Mouse (Mus musculus) heart, postnatal 10 days (tissue): ENCODE data around the gene Ssh2. TPM values are rescaled to one million over a fixed set of nuclear protein-coding genes. Genes with fewer than 3 reads are reported as not detected.
A peak's percentile ranks its signal among the peaks of the same experiment; 100 is the strongest.

Source experiments
- DNase-seq, 2 experiments: peaks; one replicate each; pipeline ENCODE4 v3.0.0; 2021
- intact Hi-C: fragments of 180-260 bp; cut with DNase I; formaldehyde crosslinking; loops from one replicate; pipeline ENCODE4 v1.15.1; 2025
- total RNA-seq, 2 experiments: library from RNA; stranded (reverse); gene quantifications; 2 replicates each; pipeline ENCODE4 v1.2.3; 2021

Gene Ssh2
- total RNA-seq, 2 experiments from 2014 or later: 97.0 to 97.2 TPM

GRCm38 (mm10) chr11:77449224-77449623, 233.1 kb downstream of the Ssh2 start:
- intact Hi-C loops: loop anchor here (5.0 kb wide), 2 partner anchors 232 to 347 kb away; partner anchors contain the start of gene Ssh2

GRCm38 (mm10) chr11:77451670-77452069, 235.6 kb downstream of the Ssh2 start:
- DNase-seq: no peak
- intact Hi-C loops: no loop called here

More at GRCm38 (mm10) chr11:77449224-77449623, 233.1 kb downstream of the Ssh2 start:
- no peak for DNase-seq

DNA sequence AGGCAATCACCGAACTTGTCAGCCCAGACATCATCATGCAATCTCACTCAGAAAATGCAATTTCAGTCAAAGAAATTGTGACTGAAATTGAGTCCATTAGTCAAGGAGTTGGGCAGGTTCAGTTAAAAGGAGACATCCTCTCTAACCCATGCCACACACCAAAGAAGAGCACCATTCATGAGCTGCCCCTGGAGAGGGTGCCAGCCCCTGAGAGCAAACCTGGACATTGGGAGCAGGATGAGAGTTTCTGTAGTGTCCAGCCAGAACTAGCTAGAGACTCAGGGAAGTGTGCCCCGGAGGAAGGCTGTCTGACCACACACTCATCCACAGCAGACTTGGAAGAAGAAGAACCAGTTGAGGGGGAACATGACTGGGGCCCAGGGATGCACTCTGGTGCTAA, 237.3 kb downstream of the Ssh2 start:
- DNase-seq: no peak
- intact Hi-C loops: no loop called here

- DNase-seq: no peak
- intact Hi-C loops: no loop called here
These were observed 239.9 kb downstream of the Ssh2 start for GRCm38 (mm10) chr11:77455770-77456510.

DNA sequence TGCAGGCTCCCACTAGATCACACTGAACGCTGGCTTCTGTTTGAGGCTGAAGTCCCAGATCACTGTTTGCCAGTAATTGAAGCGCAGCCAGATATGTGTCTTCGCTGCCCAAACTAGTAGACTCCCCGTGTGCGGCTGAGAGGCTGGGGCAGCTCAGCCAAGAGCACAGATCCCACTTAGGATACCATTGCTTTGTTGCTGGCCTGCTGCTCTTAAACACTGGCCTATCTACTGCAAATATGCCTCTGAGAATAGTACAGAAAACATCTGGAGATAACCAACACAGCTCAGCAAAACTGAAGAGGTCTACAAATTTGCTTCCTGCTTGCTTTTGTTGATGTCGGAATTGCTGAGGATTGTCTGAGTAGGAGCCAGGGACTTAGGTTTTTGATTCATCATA, 240.8 kb downstream of the Ssh2 start:
- intact Hi-C loops: no loop called here
- peak; percentile 76 to 80 for DNase-seq

DNA sequence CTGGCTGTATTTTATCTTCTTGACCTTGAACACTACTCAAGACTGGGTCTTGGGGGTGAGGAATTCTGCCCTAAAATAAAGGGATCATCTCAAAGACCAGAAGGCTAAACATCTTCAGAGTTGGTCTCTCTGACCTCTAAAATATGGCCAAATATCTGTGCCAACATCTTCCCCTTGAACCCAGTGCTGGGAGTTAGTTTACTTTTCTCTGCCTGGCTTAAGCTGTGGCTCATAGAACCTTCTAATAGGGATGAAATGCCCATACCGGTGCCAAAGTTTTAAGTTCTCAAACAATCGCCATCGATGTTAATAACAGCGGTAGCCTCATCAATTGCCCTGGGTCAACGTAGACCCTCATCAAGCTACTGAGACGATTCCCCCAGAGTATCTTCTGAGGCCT, 245.8 kb downstream of the Ssh2 start:
- intact Hi-C loops: no loop called here
- DNase-seq: no peak

DNA sequence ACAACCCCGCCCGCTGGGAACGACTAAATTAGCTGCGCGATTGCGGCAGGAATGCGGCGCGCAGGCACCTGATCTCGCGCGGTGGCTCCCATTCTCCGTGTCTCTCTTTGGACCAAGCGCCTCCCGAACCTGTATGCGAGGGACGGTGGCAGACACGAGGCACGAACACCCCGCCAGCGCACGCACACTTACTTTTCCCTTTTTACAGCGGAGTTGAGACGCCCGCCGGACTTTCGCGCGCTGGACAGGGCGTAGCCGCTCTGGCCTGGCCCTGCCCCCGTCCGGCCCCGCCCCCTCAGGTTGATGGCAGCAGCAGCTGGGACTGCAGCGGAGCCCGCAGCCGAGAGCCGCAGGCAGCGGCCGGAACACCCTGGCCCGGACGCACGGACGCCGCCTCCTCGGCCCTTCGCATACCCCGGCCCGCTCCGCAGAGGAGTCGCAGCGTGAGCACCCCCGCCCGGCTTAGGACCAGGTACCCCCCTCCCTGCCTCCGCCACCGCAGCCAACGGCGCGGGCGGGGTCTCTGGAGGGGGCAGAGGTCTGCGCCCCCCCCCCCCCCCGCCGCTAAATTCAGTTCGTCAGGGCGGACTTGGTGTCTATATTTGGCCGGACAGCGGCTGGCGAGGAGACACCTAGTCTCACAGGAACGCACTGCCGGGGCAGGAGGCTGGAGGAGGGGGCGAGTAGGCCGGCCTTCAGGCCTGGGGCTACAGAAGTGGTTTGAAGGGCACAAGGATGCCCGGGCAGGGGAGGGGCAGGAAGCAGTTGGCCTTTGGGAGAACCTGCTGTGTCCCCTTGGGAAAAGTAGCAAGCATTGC, 246.4 kb downstream of the Ssh2 start, which contains the start of gene Coro6:
Coro6 (plus strand) TSS at position 129 of the 818 bp plus-strand sequence.
- DNase-seq: peak; percentile 88
- intact Hi-C loops: no loop called here

GRCm38 (mm10) chr11:77463101-77463445, 247.0 kb downstream of the Ssh2 start:
- intact Hi-C loops: no loop called here
- no peak for DNase-seq

DNA sequence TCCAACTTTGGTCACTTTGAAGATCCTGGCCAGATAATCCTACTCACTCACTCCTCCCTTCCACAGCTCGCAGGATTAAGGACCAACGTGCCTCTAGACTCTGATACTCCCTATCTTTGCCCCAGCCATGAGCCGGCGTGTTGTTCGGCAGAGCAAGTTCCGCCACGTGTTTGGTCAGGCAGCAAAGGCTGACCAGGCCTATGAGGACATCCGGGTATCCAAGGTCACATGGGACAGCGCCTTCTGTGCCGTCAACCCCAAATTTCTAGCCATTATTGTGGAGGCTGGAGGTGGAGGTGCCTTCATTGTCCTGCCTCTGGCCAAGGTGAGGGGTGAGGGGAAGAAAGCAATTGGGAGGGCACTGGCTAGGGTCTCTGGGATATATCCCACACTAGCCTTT, 247.7 kb downstream of the Ssh2 start:
- DNase-seq: peak in 1 of 2 experiments; percentile 46
- intact Hi-C loops: loop anchor here (2.0 kb wide), 1 partner anchor 23 kb away; no protein-coding TSS in a partner anchor

- peak; percentile 68 to 77 for DNase-seq
- intact Hi-C loops: loop anchor here (2.0 to 5.0 kb wide), 3 partner anchors 22 to 247 kb away; partner anchors contain the start of gene Ssh2
These were observed 248.6 kb downstream of the Ssh2 start for GRCm38 (mm10) chr11:77464684-77465083.

DNA sequence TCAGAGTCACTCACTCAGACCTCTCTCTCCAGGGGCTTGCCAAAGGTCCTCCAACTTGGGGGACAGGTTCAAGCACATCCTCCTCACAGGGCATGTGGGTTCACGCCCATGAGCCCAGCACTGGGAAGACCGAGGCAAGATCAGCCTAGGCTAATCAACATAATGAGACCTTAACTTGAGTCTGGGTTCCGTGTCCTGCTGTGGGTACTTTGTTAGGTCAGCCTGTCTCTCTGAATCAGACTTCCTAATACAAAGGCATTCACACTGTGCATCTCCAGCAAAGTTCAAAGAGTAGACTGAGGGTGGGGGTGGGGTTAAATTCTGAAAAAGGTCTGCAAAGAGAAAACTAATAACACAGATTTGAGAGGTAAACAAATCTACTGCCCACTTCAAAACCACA, 249.0 kb downstream of the Ssh2 start:
- intact Hi-C loops: loop anchor here (2.0 to 5.0 kb wide), 3 partner anchors 22 to 248 kb away; partner anchors contain the start of gene Ssh2
- DNase-seq: no peak

DNA sequence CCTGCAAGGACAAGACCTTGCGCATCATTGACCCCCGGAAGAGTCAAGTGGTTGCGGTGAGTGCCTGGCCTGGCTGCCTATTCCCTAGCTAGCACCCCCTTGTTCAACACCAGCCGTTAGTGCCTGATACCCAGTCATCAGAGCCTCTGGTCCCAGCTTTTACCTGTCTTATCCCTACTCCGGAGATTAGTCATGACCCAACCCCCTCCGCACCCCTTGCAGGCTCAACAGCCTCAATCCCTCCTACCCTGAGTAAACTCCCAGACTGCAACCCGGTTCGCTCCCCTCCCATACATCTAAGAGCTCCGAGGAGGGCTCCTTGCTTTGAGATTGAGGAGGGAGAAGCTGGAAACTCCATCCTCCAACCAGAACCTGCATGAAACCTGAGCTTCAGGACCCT, 250.5 kb downstream of the Ssh2 start:
- intact Hi-C loops: loop anchor here (2.0 to 5.0 kb wide), 3 partner anchors 149 to 249 kb away; partner anchors contain the start of gene Ssh2
- DNase-seq: no peak

GRCm38 (mm10) chr11:77467157-77467556, 251.1 kb downstream of the Ssh2 start:
- peak; percentile 81 to 85 for DNase-seq
- intact Hi-C loops: loop anchor here (2.0 to 5.0 kb wide), 3 partner anchors 150 to 250 kb away; partner anchors contain the start of gene Ssh2

GRCm38 (mm10) chr11:77467784-77468183, 251.7 kb downstream of the Ssh2 start:
- intact Hi-C loops: loop anchor here (2.0 to 5.0 kb wide), 3 partner anchors 150 to 250 kb away; partner anchors contain the start of gene Ssh2
- peak; percentile 81 to 87 for DNase-seq

GRCm38 (mm10) chr11:77468397-77468796, 252.3 kb downstream of the Ssh2 start:
- DNase-seq: no peak
- intact Hi-C loops: loop anchor here (5.0 kb wide), 2 partner anchors 151 to 251 kb away; partner anchors contain the start of gene Ssh2

GRCm38 (mm10) chr11:77471407-77471806, 255.3 kb downstream of the Ssh2 start:
- intact Hi-C loops: no loop called here
- DNase-seq: no peak

GRCm38 (mm10) chr11:77472775-77473174, 256.7 kb downstream of the Ssh2 start:
- intact Hi-C loops: no loop called here
- DNase-seq: no peak

GRCm38 (mm10) chr11:77476216-77476615, 260.1 kb downstream of the Ssh2 start:
- intact Hi-C loops: no loop called here
- DNase-seq: no peak

- DNase-seq: no peak
- intact Hi-C loops: no loop called here
These were observed 260.8 kb downstream of the Ssh2 start for GRCm38 (mm10) chr11:77476895-77477294.

GRCm38 (mm10) chr11:77483043-77483442, 267.0 kb downstream of the Ssh2 start:
- intact Hi-C loops: no loop called here
- DNase-seq: no peak
